Mouse (Mus musculus): Measurements from ENCODE around the gene Cenpk. TPM values are rescaled to one million over a fixed set of nuclear protein-coding genes. Genes with fewer than 3 reads are reported as not detected.
"Not testable (repeated sequence)": the region's sequence is repeated elsewhere in the genome, so short reads cannot be mapped to it uniquely, and the experiment has no call there.

The Cenpk gene
- 1 to 10 TPM; 1.9 to 2.4 TPM for total RNA-seq (2021)

- intact Hi-C loops (cut with DNase I), result no loop called here
- peak; percentile 96 to 97 for DNase-seq (ENCODE audit: extremely low spot score in 1 of 2, low spot score in 2 of 2)
Measured at GRCm38 (mm10) chr13:104228384-104229066, at the start of gene Cenpk, which contains the start of gene Ppwd1. TSS of gene Cenpk (plus strand) at chr13:104228611. TSS of gene Ppwd1 (minus strand) at chr13:104228843.

DNA sequence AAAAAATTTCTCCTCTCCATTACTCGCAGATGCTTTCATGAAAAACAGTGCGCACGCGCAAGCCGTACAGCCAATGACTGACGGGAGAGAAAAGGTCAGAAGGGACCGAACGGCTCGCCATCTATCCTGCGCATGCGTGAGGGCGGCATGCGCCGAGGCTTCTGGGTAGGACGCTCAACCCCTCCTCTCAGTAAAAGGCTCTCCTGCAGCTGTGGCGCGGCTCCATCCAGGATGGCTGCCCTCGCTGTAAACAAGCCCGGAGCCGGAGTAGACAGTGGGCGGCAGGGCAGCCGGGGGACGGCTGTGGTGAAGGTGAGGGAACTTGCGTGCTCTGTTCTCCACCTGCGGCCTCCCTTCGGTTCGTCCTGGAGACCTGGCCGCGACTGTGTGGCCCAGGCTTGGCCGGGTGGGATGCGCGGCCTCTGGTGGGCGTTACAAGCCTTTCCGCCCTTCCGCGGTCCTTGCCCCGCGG is 49.7 kb upstream of the Cenpk start, which contains the start of gene Trim23:
Gene Trim23 (plus strand): TSS at position 148 of the 472 bp plus-strand sequence.
- intact Hi-C loops (cut with DNase I), result no loop called here
- DNase-seq (ENCODE audit: extremely low spot score in 1 of 2, low spot score in 2 of 2), result peak; percentile 98 to 99

GRCm38 (mm10) chr13:104179176-104179888 is 49.1 kb upstream of the Cenpk start:
- no peak for DNase-seq (ENCODE audit: extremely low spot score in 1 of 2, low spot score in 2 of 2)
- intact Hi-C loops (cut with DNase I), result no loop called here

GRCm38 (mm10) chr13:104187357-104187756 is 41.1 kb upstream of the Cenpk start:
- DNase-seq (ENCODE audit: extremely low spot score in 1 of 2, low spot score in 2 of 2), result no peak
- intact Hi-C loops (cut with DNase I), result no loop called here

DNA sequence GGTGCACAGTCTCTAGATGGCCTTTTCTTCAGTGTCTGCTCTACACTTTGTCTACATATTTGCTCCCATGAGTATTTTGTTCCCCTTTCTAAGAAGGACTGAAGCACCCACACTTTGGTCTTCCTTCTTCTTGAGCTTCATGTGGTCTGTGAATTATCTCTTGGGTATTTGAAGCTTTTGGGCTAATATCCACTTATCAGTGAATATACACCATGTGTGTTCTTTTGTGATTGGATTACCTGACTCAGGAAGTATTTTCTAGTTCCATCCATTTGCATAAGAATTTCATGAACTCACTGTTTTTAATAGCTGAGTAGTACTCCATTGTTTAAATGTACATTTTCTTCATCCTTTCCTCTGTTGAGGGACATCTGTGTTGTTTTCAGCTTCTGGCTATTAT is 32.5 kb upstream of the Cenpk start:
- intact Hi-C loops (cut with DNase I); DNase-seq (ENCODE audit: extremely low spot score in 1 of 2, low spot score in 2 of 2): not testable (repeated sequence)

GRCm38 (mm10) chr13:104204313-104204712 is 24.1 kb upstream of the Cenpk start:
- intact Hi-C loops (cut with DNase I), result loop anchor here (10.0 kb wide), 1 partner anchor 70 kb away; no protein-coding TSS in a partner anchor
- DNase-seq (ENCODE audit: extremely low spot score in 1 of 2, low spot score in 2 of 2), result no peak

DNA sequence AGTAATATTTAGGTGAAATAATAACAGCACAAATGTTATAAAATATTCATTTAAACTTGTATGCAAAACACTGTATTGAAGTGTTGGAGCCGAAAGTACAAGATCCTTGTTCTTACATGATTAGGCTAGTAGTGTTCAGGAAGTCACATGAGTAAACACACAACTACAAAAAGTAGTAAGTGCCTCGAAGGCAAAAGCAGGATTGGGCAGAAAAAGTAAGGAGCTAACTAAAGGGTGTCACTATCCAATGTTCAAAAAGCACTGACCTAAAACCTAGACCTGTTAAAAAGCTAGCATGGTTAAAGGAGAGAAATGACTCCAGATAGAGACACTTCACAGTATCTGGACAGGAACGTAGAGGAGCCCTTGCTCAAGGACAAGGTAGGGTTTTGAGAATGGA is 933 bp upstream of the Cenpk start:
- intact Hi-C loops (cut with DNase I), result no loop called here
- DNase-seq (ENCODE audit: extremely low spot score in 1 of 2, low spot score in 2 of 2), result no peak

- intact Hi-C loops (cut with DNase I), result no loop called here
- DNase-seq (ENCODE audit: extremely low spot score in 1 of 2, low spot score in 2 of 2), result no peak
Measured at GRCm38 (mm10) chr13:104229181-104229580, 770 bp downstream of the Cenpk start.

DNA sequence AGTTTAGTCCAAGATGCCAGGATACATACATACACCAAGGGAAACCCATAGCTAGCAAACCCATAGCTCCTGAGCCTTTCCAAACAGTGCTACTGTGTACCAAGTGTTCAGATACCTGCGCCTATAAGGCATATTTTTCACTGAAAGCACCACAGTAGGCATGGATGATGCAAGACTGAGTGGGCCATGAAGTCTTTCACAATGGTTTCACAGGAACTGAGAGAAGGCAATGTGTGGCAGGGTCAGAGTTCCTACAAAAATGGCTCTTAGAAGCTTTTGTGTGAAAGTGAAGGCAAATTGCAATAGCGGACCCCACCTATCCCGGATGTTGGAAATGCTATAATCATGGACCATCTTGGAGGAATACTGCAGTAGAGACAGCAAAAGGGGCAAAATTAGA is 30.6 kb downstream of the Cenpk start:
- intact Hi-C loops (cut with DNase I), result no loop called here
- no peak for DNase-seq (ENCODE audit: extremely low spot score in 1 of 2, low spot score in 2 of 2)

DNA sequence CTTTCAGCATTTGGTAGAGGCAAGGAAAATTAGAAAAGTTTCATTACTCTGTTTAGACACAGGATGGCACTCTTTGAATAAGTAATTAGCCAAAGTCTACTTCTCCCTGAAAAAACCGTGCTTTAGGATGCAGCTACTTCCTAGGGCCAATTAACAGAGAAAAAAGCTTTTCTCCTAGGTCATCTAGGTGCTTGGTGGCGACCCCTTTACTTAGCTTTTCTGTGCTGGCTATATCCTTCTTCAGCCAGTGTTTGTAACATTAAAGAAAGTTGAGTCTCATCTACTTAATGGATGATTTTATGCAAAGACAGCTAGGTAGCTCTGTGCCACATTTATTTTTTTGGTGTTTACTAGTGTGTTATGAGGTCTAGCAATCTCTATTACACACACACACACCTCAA is 56.6 kb downstream of the Cenpk start:
- intact Hi-C loops (cut with DNase I), result loop anchor here (2.0 to 5.0 kb wide), 2 partner anchors 396 to 652 kb away; no protein-coding TSS in a partner anchor
- DNase-seq (ENCODE audit: extremely low spot score in 1 of 2, low spot score in 2 of 2), result no peak

- peak in 1 of 2 experiments; percentile 28 for DNase-seq (ENCODE audit: extremely low spot score in 1 of 2, low spot score in 2 of 2)
- intact Hi-C loops (cut with DNase I), result loop anchor here (2.0 to 5.0 kb wide), 3 partner anchors 395 to 651 kb away; no protein-coding TSS in a partner anchor
Measured at GRCm38 (mm10) chr13:104285737-104286311, 57.4 kb downstream of the Cenpk start.

DNA sequence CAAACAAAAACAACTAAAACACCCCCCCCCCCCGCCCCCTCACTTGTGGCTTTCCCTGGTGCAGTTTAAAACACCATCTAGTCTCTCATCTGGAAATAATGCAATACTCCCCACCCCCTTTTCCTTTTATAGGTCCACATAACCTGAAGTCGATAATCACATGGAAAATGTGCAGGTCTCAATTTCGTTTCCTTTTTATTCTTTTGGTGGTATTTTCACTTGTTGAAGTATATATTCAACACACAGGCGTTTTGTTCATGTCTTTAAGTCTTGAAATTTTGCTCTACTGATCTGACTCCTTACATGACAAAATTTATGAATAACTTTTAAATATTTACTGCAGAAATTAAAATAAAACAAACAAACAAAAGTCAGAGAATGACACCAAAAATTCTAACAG is 57.9 kb downstream of the Cenpk start:
- DNase-seq (ENCODE audit: extremely low spot score in 1 of 2, low spot score in 2 of 2), result no peak

GRCm38 (mm10) chr13:104286897-104287309 is 58.5 kb downstream of the Cenpk start:
- DNase-seq (ENCODE audit: extremely low spot score in 1 of 2, low spot score in 2 of 2), result peak; percentile 90 to 94
- intact Hi-C loops (cut with DNase I), result loop anchor here (2.0 to 5.0 kb wide), 2 partner anchors 504 to 650 kb away; no protein-coding TSS in a partner anchor

More for the DNA sequence above, 57.9 kb downstream of the Cenpk start:
- intact Hi-C loops (cut with DNase I), result loop anchor here (2.0 to 5.0 kb wide), 2 partner anchors 504 to 651 kb away; no protein-coding TSS in a partner anchor

DNA sequence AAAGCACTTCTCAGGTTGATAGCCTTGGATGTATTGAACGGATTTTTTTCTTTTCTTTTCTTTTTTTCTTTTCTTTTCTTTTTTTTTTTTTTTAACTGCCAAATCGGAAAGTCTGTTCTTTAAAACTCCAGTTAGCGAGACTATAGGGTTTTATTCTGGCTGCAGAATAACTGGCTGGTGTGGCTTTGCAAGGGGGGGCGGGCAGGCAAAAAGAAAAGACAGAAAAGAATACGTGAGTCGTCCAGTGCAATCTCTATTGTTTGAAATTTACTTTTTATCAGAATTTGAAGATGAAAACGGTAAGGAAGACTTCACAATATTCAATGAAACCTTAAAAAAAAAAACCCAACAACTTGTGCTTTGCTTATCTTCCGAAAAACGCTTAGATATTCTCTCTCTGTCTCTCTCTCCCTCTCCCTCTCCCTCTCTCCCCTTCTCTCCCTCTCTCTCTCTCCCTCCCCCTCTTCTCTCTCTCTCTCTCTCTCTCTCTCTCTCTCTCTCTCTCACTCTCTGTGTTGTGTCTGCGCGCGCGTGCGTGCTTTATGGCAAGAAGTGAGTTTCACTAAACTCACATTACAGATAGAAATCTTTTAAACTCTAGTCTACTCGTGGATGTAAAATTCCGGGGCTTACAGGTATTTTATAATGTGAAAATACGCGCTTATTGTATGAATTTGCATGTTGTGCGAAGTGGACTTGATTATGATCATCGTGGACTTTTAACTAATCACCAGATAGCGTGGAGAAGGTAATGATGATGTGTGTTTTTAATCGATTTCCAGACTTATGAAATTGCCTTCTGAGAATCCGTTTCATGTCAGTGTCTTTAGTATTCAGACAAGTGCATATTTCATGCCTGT is 59.2 kb downstream of the Cenpk start, which contains the start of gene Adamts6:
Gene Adamts6 (plus strand): TSS at position 470 of the 860 bp plus-strand sequence.
- no peak for DNase-seq (ENCODE audit: extremely low spot score in 1 of 2, low spot score in 2 of 2)

DNA sequence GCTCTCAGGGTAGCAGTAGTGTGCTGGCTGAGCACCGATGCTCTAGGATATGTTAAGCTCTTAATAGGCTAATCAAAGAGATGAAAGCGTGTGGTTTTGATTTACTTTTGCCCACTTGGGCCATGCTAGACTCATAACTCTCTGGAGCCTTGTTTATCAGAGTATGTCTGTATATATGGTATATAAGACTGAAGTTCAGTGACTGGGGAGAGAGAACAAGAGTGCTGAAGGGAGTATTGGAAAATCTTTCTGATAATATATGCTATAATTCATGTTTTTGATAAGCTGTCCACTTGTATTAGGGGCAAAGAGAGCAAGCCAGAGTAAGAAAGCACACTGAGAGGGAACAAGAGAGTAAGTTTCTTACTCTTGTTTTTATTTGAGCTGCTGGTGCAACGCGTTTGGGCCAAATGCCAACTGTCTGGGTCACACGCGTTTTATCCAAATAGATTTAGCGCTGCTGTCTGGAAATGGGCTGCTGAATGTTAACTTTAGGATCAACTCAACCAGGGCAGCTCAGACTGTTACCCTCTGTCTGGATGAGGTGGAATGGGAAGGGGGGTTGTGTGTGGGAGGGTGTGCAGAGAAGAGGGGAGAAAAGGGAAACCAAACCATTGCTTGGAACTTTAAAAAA is 59.9 kb downstream of the Cenpk start:
- intact Hi-C loops (cut with DNase I), result loop anchor here (5.0 kb wide), 1 partner anchor 649 kb away; no protein-coding TSS in a partner anchor
- DNase-seq (ENCODE audit: extremely low spot score in 1 of 2, low spot score in 2 of 2), result peak in 1 of 2 experiments; percentile 66

More for the DNA sequence above, 59.2 kb downstream of the Cenpk start, which contains the start of gene Adamts6:
- intact Hi-C loops (cut with DNase I), result loop anchor here (2.0 to 5.0 kb wide), 2 partner anchors 503 to 650 kb away; no protein-coding TSS in a partner anchor

DNA sequence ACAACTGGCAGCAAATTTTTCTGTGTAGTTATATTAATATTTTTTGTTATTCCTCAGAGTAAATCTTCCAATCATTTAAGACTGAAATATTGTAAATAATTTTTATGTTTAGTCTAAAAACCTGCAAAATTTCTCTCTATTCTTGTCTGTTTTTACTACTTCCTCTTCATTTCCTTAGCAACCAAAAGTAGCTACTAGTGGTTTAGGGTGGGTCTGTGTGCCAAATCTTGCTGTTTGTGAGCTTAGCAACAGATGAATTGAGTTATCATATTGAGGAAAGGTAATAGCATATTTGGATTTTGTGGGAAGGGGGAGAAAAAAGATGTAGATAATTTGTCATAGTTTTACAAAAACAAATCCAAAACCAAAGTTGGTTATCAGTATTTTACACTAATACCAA is 60.8 kb downstream of the Cenpk start:
- intact Hi-C loops (cut with DNase I), result loop anchor here (5.0 kb wide), 1 partner anchor 648 kb away; no protein-coding TSS in a partner anchor

GRCm38 (mm10) chr13:104295472-104295871 is 67.1 kb downstream of the Cenpk start:
- intact Hi-C loops (cut with DNase I), result no loop called here
- DNase-seq (ENCODE audit: extremely low spot score in 1 of 2, low spot score in 2 of 2), result no peak

More for the DNA sequence above, 60.8 kb downstream of the Cenpk start:
- no peak for DNase-seq (ENCODE audit: extremely low spot score in 1 of 2, low spot score in 2 of 2)
